ENCODE assay signal across 9 mouse cellular contexts in genomic region chr7:30586455-30587020, GRCm38 (mm10). TPM values are rescaled to one million over a fixed set of nuclear protein-coding genes. Genes with fewer than 3 reads are reported as not detected.
DNase-seq lines count a peak whose midpoint lies in the region; ATAC-seq lines count a peak whose summit lies in the region.
"Had no signal": no experiment of that assay in that cellular context is flagged by ENCODE, and none has a peak within 500 bp of the region (broad histone marks: within the 10 kb centered on the region; RNA-seq: fewer than 3 reads in every experiment).

No protein-coding gene starts in this region.

- no peaks in the 10 kb centered on the region for H3K9me3 ChIP-seq in lung, embryonic 15.5 days
- no peaks in the 10 kb centered on the region for H3K9me3 ChIP-seq in limb, embryonic 13.5 days
- no peaks in the 10 kb centered on the region for H3K9me3 ChIP-seq in stomach, embryonic 14.5 days (ENCODE audit: control insufficient read depth, low read depth, low read length)

- H3K9ac ChIP-seq in lung, embryonic 15.5 days: no peak overlapping the region
- H3K9ac ChIP-seq in limb, embryonic 13.5 days: peak overlapping the region; percentile 99
- H3K9ac ChIP-seq in stomach, embryonic 14.5 days (replicated peaks; ENCODE audit: low read depth, low read length): no peak overlapping the region

- peaks cover 53% of the 10 kb centered on the region for H3K36me3 ChIP-seq in lung, embryonic 15.5 days
- peaks cover 53% of the 10 kb centered on the region for H3K36me3 ChIP-seq in limb, embryonic 13.5 days
- H3K36me3 ChIP-seq in stomach, embryonic 14.5 days (ENCODE audit: control insufficient read depth, insufficient read depth, low read length): peaks cover 52% of the 10 kb centered on the region

- peaks cover 18% of the 10 kb centered on the region for H3K4me1 ChIP-seq in lung, embryonic 15.5 days
- peaks cover 22% of the 10 kb centered on the region for H3K4me1 ChIP-seq in limb, embryonic 13.5 days
- peaks cover 17% of the 10 kb centered on the region; the same call in 1 of the 2 replicates for H3K4me1 ChIP-seq in stomach, embryonic 14.5 days (ENCODE audit: control insufficient read depth, insufficient read depth, low read length)

- H3K4me3 ChIP-seq in lung, embryonic 15.5 days: peak overlapping the region; percentile 99
- peak overlapping the region; percentile 97 for H3K4me3 ChIP-seq in limb, embryonic 13.5 days
- 0 out of 2 replicates have a peak overlapping the region, but pooled peaks have one; percentile 91 for H3K4me3 ChIP-seq in stomach, embryonic 14.5 days (ENCODE audit: low read depth, low read length)

- 91% methylated on average over 28 of the region's 28 CpGs for WGBS in lung, embryonic 15.5 days
- WGBS in limb, embryonic 13.5 days: 90% methylated on average over 28 of the region's 28 CpGs
- WGBS in stomach, embryonic 14.5 days: 90% methylated on average over 28 of the region's 28 CpGs

- no peak for ATAC-seq in lung, embryonic 15.5 days (ENCODE audit: borderline replicate concordance, extremely low read depth, low FRiP score, low TSS enrichment)
- no peak for ATAC-seq in limb, embryonic 13.5 days (ENCODE audit: low FRiP score, low read depth)
- ATAC-seq in stomach, embryonic 14.5 days (ENCODE audit: insufficient number of reproducible peaks, insufficient read depth, low FRiP score, low read depth): no peak
- ATAC-seq in monocyte, adult 5-6 weeks (replicated peaks; ENCODE audit: insufficient number of reproducible peaks, low FRiP score, low TSS enrichment, poor library complexity, severe bottlenecking): no peak

- H3K27ac ChIP-seq in lung, embryonic 15.5 days: no peak overlapping the region
- no peak overlapping the region for H3K27ac ChIP-seq in limb, embryonic 13.5 days
- no peak overlapping the region for H3K27ac ChIP-seq in stomach, embryonic 14.5 days (ENCODE audit: low read length)

- H3K27me3 ChIP-seq in lung, embryonic 15.5 days: no peaks in the 10 kb centered on the region
- no peaks in the 10 kb centered on the region for H3K27me3 ChIP-seq in limb, embryonic 13.5 days
- H3K27me3 ChIP-seq in stomach, embryonic 14.5 days (ENCODE audit: control insufficient read depth, insufficient read depth, low read length): no peaks in the 10 kb centered on the region

- peak overlapping the region; percentile 80; the same call in 1 of the 2 replicates for H3K4me2 ChIP-seq in lung, embryonic 15.5 days
- peak overlapping the region; percentile 96 for H3K4me2 ChIP-seq in limb, embryonic 13.5 days (replicated peaks)
- H3K4me2 ChIP-seq in stomach, embryonic 14.5 days (replicated peaks; ENCODE audit: low read depth, low read length): no peak overlapping the region; the same call in 1 of the 2 replicates

- peak; percentile 33 for DNase-seq in cerebellum, adult 8-10 months
- DNase-seq in cerebellum, adult 9-10 months: no peak
- DNase-seq in lung, postnatal 14 days: no peak
- no peak for DNase-seq in frontal cortex, postnatal 14 days (ENCODE audit: low spot score in 2 of 2)
- DNase-seq: kidney, postnatal 4 days had no signal

RNA-seq across cellular contexts. Expression of gene Kmt2b, which starts 2.0 kb away (rescaled TPM):
- 8.4 and 10.0 TPM in 2 replicates for polyA plus RNA-seq in lung, embryonic 15.5 days (2015; fragmentation: Nextera tagmentation; extraction: Ambion mirVana)
- polyA plus RNA-seq in limb, embryonic 13.5 days (2015; fragmentation: Nextera tagmentation; extraction: Ambion mirVana): 11.0 and 12.6 TPM in 2 replicates
- polyA plus RNA-seq in stomach, embryonic 14.5 days (2014; fragmentation: Nextera tagmentation; extraction: Ambion mirVana): 13.2 and 14.2 TPM in 2 replicates
- 15.4 to 44.0 TPM (median 23.8 TPM) in 3 replicates for total RNA-seq in monocyte, adult 5-6 weeks (2017)

RNA-seq across cellular contexts. Expression of gene Zbtb32, which starts 12.2 kb away (rescaled TPM):
- 2.3 and 3.7 TPM in 2 replicates for polyA plus RNA-seq in lung, embryonic 15.5 days (2015; fragmentation: Nextera tagmentation; extraction: Ambion mirVana)
- 0.23 and 0.60 TPM in 2 replicates for polyA plus RNA-seq in limb, embryonic 13.5 days (2015; fragmentation: Nextera tagmentation; extraction: Ambion mirVana)
- 0.27 and 0.43 TPM in 2 replicates for polyA plus RNA-seq in stomach, embryonic 14.5 days (2014; fragmentation: Nextera tagmentation; extraction: Ambion mirVana)
- total RNA-seq in monocyte, adult 5-6 weeks (2017): 8.4 to 30.5 TPM (median 20.6 TPM) in 3 replicates

RNA-seq across cellular contexts. Expression of gene Igflr1, which starts 21.3 kb away (rescaled TPM):
- polyA plus RNA-seq in lung, embryonic 15.5 days (2015; fragmentation: Nextera tagmentation; extraction: Ambion mirVana): 4.6 and 5.0 TPM in 2 replicates
- polyA plus RNA-seq in limb, embryonic 13.5 days (2015; fragmentation: Nextera tagmentation; extraction: Ambion mirVana): 3.2 and 4.9 TPM in 2 replicates
- 1.3 and 2.6 TPM in 2 replicates for polyA plus RNA-seq in stomach, embryonic 14.5 days (2014; fragmentation: Nextera tagmentation; extraction: Ambion mirVana)
- total RNA-seq in monocyte, adult 5-6 weeks (2017): 0.43 TPM in 1 of 3 replicates, not detected in the others

RNA-seq across cellular contexts. Expression of gene Psenen, which starts 23.1 kb away (rescaled TPM):
- 119 and 124 TPM in 2 replicates for polyA plus RNA-seq in lung, embryonic 15.5 days (2015; fragmentation: Nextera tagmentation; extraction: Ambion mirVana)
- polyA plus RNA-seq in limb, embryonic 13.5 days (2015; fragmentation: Nextera tagmentation; extraction: Ambion mirVana): 134 and 141 TPM in 2 replicates
- 113 and 117 TPM in 2 replicates for polyA plus RNA-seq in stomach, embryonic 14.5 days (2014; fragmentation: Nextera tagmentation; extraction: Ambion mirVana)
- total RNA-seq in monocyte, adult 5-6 weeks (2017): 76.7 to 145 TPM (median 135 TPM) in 3 replicates

RNA-seq across cellular contexts. Expression of gene Gm49396, which starts 23.4 kb away (rescaled TPM):
- polyA plus RNA-seq in lung, embryonic 15.5 days (2015; fragmentation: Nextera tagmentation; extraction: Ambion mirVana): 13.0 and 15.1 TPM in 2 replicates
- 13.8 and 14.1 TPM in 2 replicates for polyA plus RNA-seq in limb, embryonic 13.5 days (2015; fragmentation: Nextera tagmentation; extraction: Ambion mirVana)
- polyA plus RNA-seq in stomach, embryonic 14.5 days (2014; fragmentation: Nextera tagmentation; extraction: Ambion mirVana): 7.1 and 10.0 TPM in 2 replicates
- total RNA-seq in monocyte, adult 5-6 weeks (2017): 3.5 to 14.5 TPM (median 11.1 TPM) in 3 replicates
